Mouse (Mus musculus) neural tube, embryonic 13.5 days (tissue): ENCODE data around the gene Clstn1. TPM values are rescaled to one million over a fixed set of nuclear protein-coding genes. Genes with fewer than 3 reads are reported as not detected.
A peak's percentile ranks its signal among the peaks of the same experiment; 100 is the strongest.

ENCODE experiments used
- ATAC-seq: fragments of 200-750 bp; cut with Nextera tagmentation; 2 replicates; pipeline ENCODE4 v1.8.0; 2017; ENCODE audit warnings: low read depth, mild to moderate bottlenecking, moderate TSS enrichment, moderate library complexity
- H3K27ac ChIP-seq: fragments of 300-500 bp; sonication (generic); replicated peaks from 2 replicates; pipeline ENCODE4 v1.5.1; 2015; ENCODE audit warnings: moderate library complexity, mild to moderate bottlenecking, inconsistent platforms
- H3K27me3 ChIP-seq: fragments of 300-500 bp; sonication (generic); 2 replicates; pipeline ENCODE4 v1.6.1; 2015; ENCODE audit warnings: mild to moderate bottlenecking, inconsistent platforms
- H3K36me3 ChIP-seq: fragments of 300-500 bp; sonication (generic); 2 replicates; pipeline ENCODE4 v1.6.1; 2015; ENCODE audit warnings: mild to moderate bottlenecking, inconsistent platforms
- H3K4me1 ChIP-seq: fragments of 300-500 bp; sonication (generic); replicated peaks from 2 replicates; pipeline ENCODE4 v1.6.1; 2015; ENCODE audit warnings: inconsistent platforms
- H3K4me2 ChIP-seq: fragments of 300-500 bp; sonication (generic); 2 replicates; pipeline ENCODE4 v1.6.1; 2015; ENCODE audit warnings: inconsistent platforms, mild to moderate bottlenecking, moderate library complexity
- H3K4me3 ChIP-seq: fragments of 300-500 bp; sonication (generic); 2 replicates; pipeline ENCODE4 v1.5.1; 2015; ENCODE audit warnings: mild to moderate bottlenecking, inconsistent platforms
- H3K9ac ChIP-seq: fragments of 300-500 bp; sonication (generic); 2 replicates; pipeline ENCODE4 v1.6.1; 2015; ENCODE audit warnings: moderate library complexity, mild to moderate bottlenecking, inconsistent platforms
- H3K9me3 ChIP-seq: fragments of 300-500 bp; sonication (generic); 2 replicates; pipeline ENCODE4 v1.6.1; 2016; ENCODE audit warnings: inconsistent platforms
- WGBS: fragments of 180-500 bp; shearing (Covaris S2); methylation state at CpG from one replicate; pipeline ENCODE4 v1.1.7; 2015; 5-methylcytosine and 5-hydroxymethylcytosine counted together
- polyA plus RNA-seq: library from polyadenylated mRNA; unstranded; fragments of >200 nt; fragmentation: Nextera tagmentation; extraction: Ambion mirVana; gene quantifications from 2 replicates; pipeline ENCODE4 v1.2.1, GENCODE M21; 2015

The Clstn1 gene
- polyA plus RNA-seq, 1 experiment from 2014 or later = 142 TPM

GRCm38 (mm10) chr4:149672747-149673146 lies 86.5 kb downstream of the Clstn1 start:
- H3K9me3 ChIP-seq = no peaks in the 10 kb centered on the region

GRCm38 (mm10) chr4:149674814-149675377 lies 88.6 kb downstream of the Clstn1 start:
- peak overlapping the region; percentile 68 for H3K4me3 ChIP-seq
- peak overlapping the region; percentile 77 for H3K4me2 ChIP-seq
- H3K36me3 ChIP-seq = peaks cover 25% of the 10 kb centered on the region
- 10% methylated on average over 8 of the region's 8 CpGs for WGBS
- H3K9me3 ChIP-seq = no peaks in the 10 kb centered on the region
- peaks cover 13% of the 10 kb centered on the region for H3K27me3 ChIP-seq
- peak overlapping the region; percentile 81 for H3K9ac ChIP-seq
- H3K27ac ChIP-seq = peak overlapping the region; percentile 81
- H3K4me1 ChIP-seq = peaks cover 21% of the 10 kb centered on the region
- ATAC-seq = no peak

More at GRCm38 (mm10) chr4:149672747-149673146, 86.5 kb downstream of the Clstn1 start:
- Histone ChIP-seq H3K4me2 (no peak overlapping the region), H3K4me3 (no peak overlapping the region), H3K27me3 (peaks cover 13% of the 10 kb centered on the region), H3K4me1 (peaks cover 21% of the 10 kb centered on the region), H3K27ac (no peak overlapping the region), H3K36me3 (peaks cover 25% of the 10 kb centered on the region), H3K9ac (no peak overlapping the region)
- WGBS = 95% methylated on average over 5 of the region's 5 CpGs
- ATAC-seq = no peak

- Histone ChIP-seq H3K4me3 (peak overlapping the region; percentile 68), H3K9ac (peak overlapping the region; percentile 81), H3K36me3 (peaks cover 20% of the 10 kb centered on the region), H3K9me3 (no peaks in the 10 kb centered on the region), H3K27me3 (peaks cover 13% of the 10 kb centered on the region), H3K4me1 (peaks cover 21% of the 10 kb centered on the region), H3K4me2 (peak overlapping the region; percentile 77), H3K27ac (peak overlapping the region; percentile 81)
- ATAC-seq = peak; percentile 93
- WGBS = under 1% methylated on average over 58 of the region's 60 CpGs
These were observed 89.4 kb downstream of the Clstn1 start for GRCm38 (mm10) chr4:149675378-149676261.

GRCm38 (mm10) chr4:149678006-149678405 lies 91.7 kb downstream of the Clstn1 start:
- Histone ChIP-seq H3K27me3 (peaks cover 13% of the 10 kb centered on the region), H3K4me3 (no peak overlapping the region), H3K9me3 (no peaks in the 10 kb centered on the region), H3K27ac (no peak overlapping the region), H3K36me3 (0 out of 2 replicates have a peak, but pooled peaks cover 6% of the 10 kb centered on the region), H3K4me1 (peaks cover 21% of the 10 kb centered on the region), H3K4me2 (no peak overlapping the region), H3K9ac (no peak overlapping the region)
- ATAC-seq = no peak
- WGBS = 61% methylated on average over 1 of the region's 1 CpGs

- ATAC-seq = no peak
- no peaks in the 10 kb centered on the region for H3K36me3 ChIP-seq
- no peak overlapping the region for H3K27ac ChIP-seq
- H3K9ac ChIP-seq = no peak overlapping the region
- no peaks in the 10 kb centered on the region for H3K9me3 ChIP-seq
- no peak overlapping the region for H3K4me3 ChIP-seq
- WGBS = 73% methylated on average over 11 of the region's 11 CpGs
- peaks cover 3% of the 10 kb centered on the region; the same call in 1 of the 2 replicates for H3K27me3 ChIP-seq
- H3K4me1 ChIP-seq = peaks cover 21% of the 10 kb centered on the region
- H3K4me2 ChIP-seq = no peak overlapping the region
These were observed 92.9 kb downstream of the Clstn1 start for GRCm38 (mm10) chr4:149679056-149679770.

GRCm38 (mm10) chr4:149683875-149684274 lies 97.6 kb downstream of the Clstn1 start:
- 0 out of 2 replicates have a peak, but pooled peaks cover 4% of the 10 kb centered on the region for H3K4me1 ChIP-seq
- no peak overlapping the region for H3K4me3 ChIP-seq
- H3K9me3 ChIP-seq = no peaks in the 10 kb centered on the region
- H3K9ac ChIP-seq = no peak overlapping the region
- no peak overlapping the region for H3K27ac ChIP-seq
- WGBS = 24% methylated on average over 7 of the region's 7 CpGs
- no peaks in the 10 kb centered on the region for H3K27me3 ChIP-seq
- no peak for ATAC-seq
- H3K36me3 ChIP-seq = no peaks in the 10 kb centered on the region
- H3K4me2 ChIP-seq = no peak overlapping the region

GRCm38 (mm10) chr4:149684841-149685623 lies 98.8 kb downstream of the Clstn1 start:
- Histone ChIP-seq H3K4me3 (no peak overlapping the region), H3K9me3 (no peaks in the 10 kb centered on the region), H3K27me3 (no peaks in the 10 kb centered on the region), H3K27ac (no peak overlapping the region), H3K9ac (no peak overlapping the region), H3K4me1 (0 out of 2 replicates have a peak, but pooled peaks cover 4% of the 10 kb centered on the region), H3K4me2 (no peak overlapping the region), H3K36me3 (no peaks in the 10 kb centered on the region)
- 81% methylated on average over 11 of the region's 11 CpGs for WGBS
- ATAC-seq = no peak

GRCm38 (mm10) chr4:149688861-149689260 lies 102.6 kb downstream of the Clstn1 start:
- 0 out of 2 replicates have a peak, but pooled peaks cover 4% of the 10 kb centered on the region for H3K4me1 ChIP-seq
- no peaks in the 10 kb centered on the region for H3K9me3 ChIP-seq
- H3K4me2 ChIP-seq = no peak overlapping the region
- no peaks in the 10 kb centered on the region for H3K27me3 ChIP-seq
- no peak overlapping the region for H3K27ac ChIP-seq
- H3K36me3 ChIP-seq = no peaks in the 10 kb centered on the region
- no peak overlapping the region for H3K4me3 ChIP-seq
- ATAC-seq = no peak
- WGBS = 60% methylated on average over 14 of the region's 14 CpGs
- H3K9ac ChIP-seq = no peak overlapping the region

GRCm38 (mm10) chr4:149689822-149690700 lies 103.8 kb downstream of the Clstn1 start:
- no peak overlapping the region for H3K27ac ChIP-seq
- WGBS = 86% methylated on average over 12 of the region's 12 CpGs
- no peak for ATAC-seq
- H3K4me1 ChIP-seq = 0 out of 2 replicates have a peak, but pooled peaks cover 4% of the 10 kb centered on the region
- H3K4me3 ChIP-seq = no peak overlapping the region
- H3K4me2 ChIP-seq = no peak overlapping the region
- H3K36me3 ChIP-seq = no peaks in the 10 kb centered on the region
- H3K9me3 ChIP-seq = no peaks in the 10 kb centered on the region
- no peak overlapping the region for H3K9ac ChIP-seq
- H3K27me3 ChIP-seq = no peaks in the 10 kb centered on the region

GRCm38 (mm10) chr4:149690828-149691280 lies 104.6 kb downstream of the Clstn1 start:
- H3K27me3 ChIP-seq = 0 out of 2 replicates have a peak, but pooled peaks cover 2% of the 10 kb centered on the region
- no peaks in the 10 kb centered on the region for H3K9me3 ChIP-seq
- H3K4me3 ChIP-seq = no peak overlapping the region
- H3K4me1 ChIP-seq = peaks cover 5% of the 10 kb centered on the region
- no peak overlapping the region for H3K4me2 ChIP-seq
- no peaks in the 10 kb centered on the region for H3K36me3 ChIP-seq
- no peak for ATAC-seq
- H3K27ac ChIP-seq = no peak overlapping the region
- 93% methylated on average over 8 of the region's 8 CpGs for WGBS
- no peak overlapping the region for H3K9ac ChIP-seq
